Mouse (Mus musculus) urinary bladder, adult 2 months (tissue): Measurements from ENCODE around the gene Stpg4. TPM values are rescaled to one million over a fixed set of nuclear protein-coding genes. Genes with fewer than 3 reads are reported as not detected.

Source experiments
- DNase-seq: peaks from one replicate; pipeline ENCODE4 v3.0.0; 2022; ENCODE audit warnings: low spot score
- polyA plus RNA-seq: library from polyadenylated mRNA; depleted of rRNA; stranded (reverse); fragments of >200 nt; gene quantifications from 2 replicates; pipeline ENCODE4 v1.2.3, GENCODE M21; 2012

Gene Stpg4
- polyA plus RNA-seq, 1 experiment = not detected

DNA sequence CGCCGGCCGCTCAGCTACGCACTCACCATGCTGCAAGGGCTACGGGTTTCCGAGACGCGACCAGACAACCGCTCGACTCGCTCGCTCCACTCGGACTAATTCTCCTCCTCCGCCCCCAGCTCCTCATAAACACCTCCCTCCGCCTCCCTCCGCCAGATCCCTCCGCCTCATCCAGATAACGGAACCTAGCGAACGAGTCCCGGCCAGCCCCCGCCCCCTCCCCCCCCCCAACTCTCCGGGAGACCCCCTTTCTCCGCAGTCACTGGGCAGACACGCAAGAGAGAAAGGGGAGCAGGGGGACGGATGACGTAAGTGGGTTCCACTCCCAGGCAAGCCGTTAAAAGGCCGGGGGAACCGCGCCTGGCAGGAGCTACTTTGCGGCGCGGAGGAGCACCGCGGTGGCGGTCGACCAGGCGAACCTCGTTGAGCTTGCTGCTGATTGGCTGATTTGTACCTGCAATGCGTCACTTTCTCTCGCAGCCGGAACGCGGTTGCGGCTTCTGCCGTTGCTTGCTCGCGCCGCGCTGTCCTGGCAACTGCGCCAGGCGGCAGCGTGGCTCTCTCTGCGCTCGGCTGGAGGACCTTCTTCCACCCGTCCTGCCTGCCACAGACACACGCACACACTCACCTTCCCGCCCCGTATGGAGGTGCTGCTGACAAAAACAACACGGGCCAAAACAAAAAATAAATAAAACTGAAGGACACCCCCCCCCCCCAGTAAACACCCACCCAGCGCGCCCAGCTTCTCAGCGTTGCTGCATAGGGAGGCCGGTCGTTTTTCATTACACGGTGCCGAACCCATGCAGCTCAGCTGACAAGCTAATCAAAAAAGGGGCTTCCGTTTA lies 19.4 kb upstream of the Stpg4 start, which contains the start of gene Calm2:
Calm2 (minus strand) TSS at position 169 of the 845 bp plus-strand sequence.
- DNase-seq = peak; percentile 99

- peak; percentile 56 for DNase-seq
Measured at GRCm38 (mm10) chr17:87445917-87446766, 18.6 kb upstream of the Stpg4 start.

DNA sequence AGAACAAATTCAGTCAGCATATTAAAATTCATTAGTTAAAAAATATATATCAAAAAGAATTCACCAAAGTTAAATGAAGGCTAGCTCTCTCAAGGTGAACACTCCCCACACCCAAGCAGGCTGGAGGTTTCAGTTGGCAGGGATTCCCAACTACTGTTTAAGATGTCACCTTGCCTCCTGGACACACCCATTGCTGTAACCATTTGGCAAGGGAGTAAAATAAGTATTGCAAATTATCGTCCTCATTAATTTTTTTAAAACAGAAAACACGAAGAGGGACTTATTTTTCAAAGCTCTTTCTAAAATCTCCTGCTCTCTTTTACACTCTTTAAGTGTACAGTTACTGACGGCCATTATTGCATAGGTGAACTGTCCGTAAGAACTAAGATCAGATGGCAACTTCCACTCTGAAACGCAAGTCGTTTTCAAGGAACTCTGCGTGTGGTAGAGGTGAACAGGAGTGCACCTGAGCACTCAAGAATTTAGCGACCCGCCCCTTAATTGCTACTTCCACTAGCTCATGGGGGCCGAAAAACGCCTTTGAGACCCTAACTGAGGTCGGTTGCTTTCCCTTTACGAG lies 17.9 kb upstream of the Stpg4 start:
- DNase-seq = no peak

DNA sequence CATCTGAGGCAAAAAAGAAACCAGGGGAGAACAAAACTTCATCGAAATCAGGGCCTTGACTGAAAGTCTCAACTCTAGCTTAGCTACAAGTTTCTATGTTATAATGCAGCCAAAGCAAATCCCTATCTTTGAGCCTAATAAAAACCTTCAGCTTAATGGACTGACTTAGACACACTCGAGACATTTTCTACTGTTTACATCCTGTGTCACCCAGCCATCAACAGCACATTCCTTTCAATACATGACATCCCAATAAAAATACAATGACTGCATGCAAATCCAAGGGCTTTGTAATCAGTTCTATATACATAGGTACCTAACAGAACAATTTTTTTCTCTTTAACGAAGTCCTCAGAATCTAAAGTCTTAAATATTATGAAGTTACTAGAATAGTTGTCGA lies 17.2 kb upstream of the Stpg4 start:
- DNase-seq = no peak

- no peak for DNase-seq
Measured at GRCm38 (mm10) chr17:87441537-87441936, 14.0 kb upstream of the Stpg4 start.

- DNase-seq = no peak
Measured at GRCm38 (mm10) chr17:87439441-87439840, 11.9 kb upstream of the Stpg4 start.

DNA sequence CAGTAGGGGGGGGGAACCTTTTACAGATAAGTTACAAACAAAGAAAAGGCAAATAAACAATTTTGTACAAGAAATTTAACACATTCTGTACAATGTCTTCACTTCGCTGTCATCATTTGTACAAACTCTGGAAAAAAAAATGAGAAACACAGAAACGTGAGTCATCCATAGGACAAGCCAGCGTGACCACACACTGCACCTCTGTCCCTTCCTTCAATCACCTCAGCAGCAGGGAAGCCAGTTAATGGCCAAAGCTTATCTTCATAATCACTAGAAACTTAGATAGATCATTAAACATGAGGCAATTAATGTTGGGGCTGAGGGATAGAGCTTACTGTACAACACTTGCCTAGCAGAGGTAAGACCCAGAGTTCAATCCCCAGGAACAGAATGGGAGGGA lies 6.4 kb upstream of the Stpg4 start:
- no peak for DNase-seq

- DNase-seq = no peak
Measured at GRCm38 (mm10) chr17:87432743-87433142, 5.2 kb upstream of the Stpg4 start.

DNA sequence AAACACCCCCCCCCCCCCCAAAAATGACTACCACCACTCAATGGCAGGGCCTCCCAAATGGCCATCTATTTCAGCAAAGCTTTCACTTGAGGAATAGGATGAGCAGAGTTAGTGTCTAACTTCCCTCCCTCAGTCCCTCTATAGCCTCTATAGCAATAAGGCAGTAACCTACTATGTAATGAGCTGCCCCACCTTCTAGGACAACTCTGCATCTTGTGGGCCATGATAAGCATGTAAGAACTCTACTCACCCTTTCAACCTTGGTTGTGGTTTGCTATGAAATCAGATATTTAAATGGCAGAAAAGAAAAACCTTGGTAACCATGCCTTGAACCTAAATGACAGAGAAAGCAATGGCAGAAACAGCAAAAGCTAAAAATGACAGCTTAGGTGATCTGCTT lies 4.8 kb upstream of the Stpg4 start:
- DNase-seq = no peak

- no peak for DNase-seq
Measured at GRCm38 (mm10) chr17:87429431-87429830, 1.9 kb upstream of the Stpg4 start.

- DNase-seq = no peak
Measured at GRCm38 (mm10) chr17:87418082-87418481, 9.5 kb downstream of the Stpg4 start.

DNA sequence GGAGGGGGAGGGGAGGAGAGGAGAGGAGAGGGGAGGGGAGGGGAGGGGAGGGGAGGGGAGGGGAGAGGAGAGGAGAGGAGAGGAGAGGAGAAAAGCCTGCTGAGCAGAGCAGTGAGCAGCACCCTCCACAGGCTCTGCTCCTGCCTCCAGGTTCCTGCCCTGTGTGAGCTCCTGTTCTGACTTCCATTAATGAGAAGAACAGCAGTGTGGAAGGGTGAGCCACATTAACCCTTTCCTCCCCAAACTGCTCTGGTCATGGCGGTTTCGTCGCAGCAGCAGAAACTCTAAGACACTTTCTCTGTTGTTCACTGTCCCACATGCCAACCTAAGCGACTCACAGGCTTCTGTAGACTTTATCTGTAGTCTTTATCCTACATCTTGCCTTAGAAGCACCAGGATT lies 20.9 kb downstream of the Stpg4 start:
- DNase-seq = no peak

- DNase-seq = no peak
Measured at GRCm38 (mm10) chr17:87405576-87405975, 22.0 kb downstream of the Stpg4 start.

DNA sequence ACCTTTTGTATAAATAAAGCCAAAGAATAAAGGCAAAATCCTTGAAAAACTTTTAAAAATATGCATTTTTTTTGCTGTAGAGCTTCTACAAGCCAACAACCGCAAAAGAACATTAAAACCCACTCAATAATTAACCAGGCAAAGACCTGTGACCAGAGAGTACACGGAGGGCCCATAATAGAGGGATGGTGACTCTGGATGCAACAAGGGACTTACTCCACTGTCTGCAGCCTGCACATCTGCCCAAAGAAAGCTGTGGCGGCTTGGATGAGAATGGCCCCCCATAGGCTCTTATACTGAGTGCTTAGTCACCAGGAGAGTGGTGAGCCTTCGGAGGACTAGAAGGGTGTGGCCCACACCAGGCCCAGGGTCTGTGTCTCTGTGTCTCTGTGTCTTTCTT lies 24.1 kb downstream of the Stpg4 start:
- no peak for DNase-seq

DNA sequence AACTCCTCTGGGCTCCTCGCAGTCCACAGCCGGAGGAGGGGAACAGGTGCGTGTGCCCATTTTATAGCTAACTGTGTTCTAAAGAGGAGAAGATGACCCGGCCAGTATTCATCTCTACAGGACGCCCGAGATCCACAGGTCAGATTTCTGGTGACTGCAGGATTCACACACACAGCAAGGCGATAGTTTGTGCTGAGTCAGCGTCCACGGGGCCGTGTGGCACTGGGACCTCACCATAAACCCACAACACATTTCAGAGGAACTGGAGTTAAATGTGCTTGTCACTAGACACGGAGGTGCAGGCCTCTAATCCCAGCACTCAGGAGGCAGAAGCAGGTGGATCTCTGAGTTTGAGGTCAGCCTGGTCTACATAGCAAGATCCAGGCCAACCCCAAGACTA lies 25.1 kb downstream of the Stpg4 start:
- DNase-seq = no peak

DNA sequence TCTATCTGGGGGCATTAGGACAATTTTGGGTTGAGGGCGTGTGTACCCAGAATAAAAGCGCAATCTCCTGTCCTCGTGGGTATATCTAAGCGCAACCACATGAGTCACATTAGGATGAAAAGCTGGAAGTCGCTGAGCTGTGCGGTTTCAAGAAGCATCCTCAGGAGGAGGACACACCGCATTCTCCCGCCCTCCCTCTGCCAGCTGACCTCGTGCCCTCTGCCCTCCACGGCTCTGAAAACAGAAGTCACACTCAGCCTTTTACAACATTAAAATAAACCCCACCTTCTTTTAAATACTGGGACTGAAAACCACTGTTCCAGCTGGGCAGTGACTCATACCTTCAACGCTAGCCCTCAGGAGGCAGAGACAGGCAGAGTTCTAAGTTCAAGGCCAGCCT lies 30.5 kb downstream of the Stpg4 start:
- DNase-seq = no peak

- DNase-seq = no peak
Measured at GRCm38 (mm10) chr17:87391242-87391641, 36.3 kb downstream of the Stpg4 start.

- no peak for DNase-seq
Measured at GRCm38 (mm10) chr17:87387068-87387467, 40.5 kb downstream of the Stpg4 start.

DNA sequence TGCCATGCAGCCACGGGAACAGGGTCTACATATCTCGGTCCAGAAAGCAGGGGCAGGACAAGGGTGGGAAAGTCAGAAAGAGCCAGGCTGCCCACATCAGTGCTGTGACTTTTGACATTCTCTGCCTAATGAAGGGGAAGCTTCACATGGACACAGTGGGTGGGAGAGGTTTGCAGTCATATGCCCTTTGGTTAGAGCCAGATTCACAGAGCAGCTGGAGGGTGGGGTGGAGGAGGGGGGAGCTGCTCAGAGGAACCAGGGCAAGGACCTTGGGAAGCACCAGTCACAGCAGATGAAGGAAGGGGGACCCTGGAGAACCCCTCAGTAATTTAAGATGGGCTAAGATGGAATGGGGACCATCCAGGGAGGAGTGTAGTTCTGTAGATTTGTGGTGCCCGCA lies 41.7 kb downstream of the Stpg4 start:
- DNase-seq = no peak

GRCm38 (mm10) chr17:87380681-87381080 lies 46.9 kb downstream of the Stpg4 start:
- no peak for DNase-seq

DNA sequence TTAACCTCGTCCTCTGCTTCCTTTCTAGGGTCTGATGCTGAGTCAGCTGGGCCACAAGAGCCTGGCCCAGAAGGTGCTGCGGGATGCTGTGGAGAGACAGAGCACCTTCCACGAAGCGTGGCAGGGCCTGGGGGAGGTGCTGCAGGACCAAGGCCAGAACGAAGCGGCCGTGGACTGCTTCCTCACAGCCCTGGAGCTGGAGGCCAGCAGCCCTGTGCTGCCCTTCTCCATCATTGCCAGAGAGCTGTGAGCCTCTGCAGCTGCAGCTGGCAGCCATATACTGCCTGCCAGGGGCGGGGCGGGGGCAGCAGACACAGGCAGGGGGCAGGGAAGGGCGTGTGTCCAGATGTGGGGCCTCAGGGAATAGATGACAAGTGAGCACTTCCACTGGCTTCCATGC lies 47.7 kb downstream of the Stpg4 start:
- no peak for DNase-seq

- no peak for DNase-seq
Measured at GRCm38 (mm10) chr17:87379160-87379624, 48.3 kb downstream of the Stpg4 start.
